ENCODE assay signal across 16 mouse cellular contexts in genomic region chr19:29656620-29657019, GRCm38 (mm10). TPM values are rescaled to one million over a fixed set of nuclear protein-coding genes. Genes with fewer than 3 reads are reported as not detected.
"Had no signal": no experiment of that assay in that cellular context is flagged by ENCODE, and none has a peak within 500 bp of the region (broad histone marks: within the 10 kb centered on the region; RNA-seq: fewer than 3 reads in every experiment).

No protein-coding gene starts in this region.

- H3K4me2 ChIP-seq: liver, embryonic 11.5 days; liver, embryonic 15.5 days; lung, embryonic 14.5 days; neural tube, embryonic 12.5 days had no signal

- H3K27ac ChIP-seq: liver, embryonic 15.5 days; midbrain, embryonic 10.5 days; neural tube, embryonic 12.5 days had no signal

- H3K4me3 ChIP-seq: liver, embryonic 15.5 days; midbrain, embryonic 10.5 days; neural tube, embryonic 12.5 days had no signal

- H3K36me3 ChIP-seq: liver, embryonic 15.5 days; midbrain, embryonic 10.5 days; neural tube, embryonic 12.5 days had no signal

- DNase-seq: kidney, adult 8-10 months; kidney, postnatal 36 days; lung, embryonic 14.5 days; lung, postnatal 10 days; lung, postnatal 4 days; spleen, adult 18-20 months; thymus, postnatal 25 days had no signal

- H3K27me3 ChIP-seq: neural tube, embryonic 12.5 days had no signal

- H3K9ac ChIP-seq: liver, embryonic 15.5 days; lung, embryonic 14.5 days; neural tube, embryonic 12.5 days had no signal

- H3K9me3 ChIP-seq: liver, embryonic 15.5 days; midbrain, embryonic 10.5 days; neural tube, embryonic 12.5 days had no signal

- H3K4me1 ChIP-seq: liver, embryonic 15.5 days had no signal

RNA-seq across cellular contexts. Expression of gene Mlana, which starts 41.0 kb away (rescaled TPM):
- total RNA-seq: megakaryocyte, adult 5-6 weeks; neutrophil, adult 5-6 weeks had no signal
- polyA plus RNA-seq: kidney, embryonic 16.5 days; liver, embryonic 11.5 days; liver, embryonic 15.5 days; lung, embryonic 14.5 days; midbrain, embryonic 14.5 days; neural tube, embryonic 12.5 days; stomach, embryonic 16.5 days had no signal
